In the genomic region with DNA sequence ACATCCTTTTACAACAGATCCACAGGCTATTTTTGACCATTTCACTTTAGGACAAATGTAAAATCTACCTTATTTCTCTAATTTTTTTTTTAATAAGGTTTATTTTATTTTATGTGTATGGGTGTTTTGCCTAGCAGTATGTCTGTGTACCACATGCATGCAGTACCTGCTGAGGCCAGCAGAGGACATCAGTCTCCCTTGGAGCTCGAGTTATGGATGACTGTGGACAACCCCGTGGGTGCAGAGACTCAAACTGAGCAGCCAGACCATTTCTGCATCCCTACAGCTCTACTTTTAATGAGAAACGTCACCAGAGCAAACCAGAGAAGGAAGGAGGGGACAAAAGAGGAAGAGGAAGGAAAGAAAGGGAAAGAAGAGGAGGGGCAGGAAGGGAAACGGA, we compare ENCODE assay signal across 8 mouse cellular contexts.
DNase-seq lines count a peak whose midpoint lies in the region.

No protein-coding gene starts in this region.

- DNase-seq in cerebellum, postnatal 14 days: peak; percentile 13 to 40
- DNase-seq in cerebellum, adult 11-12 months: no peak
- DNase-seq in spleen, adult 12 weeks (ENCODE audit: low spot score): peak; percentile 4
- DNase-seq in spleen, postnatal 4 days (ENCODE audit: low spot score in 2 of 2): no peak
- peak; percentile 54 to 58 for DNase-seq in kidney, postnatal 25 days
- peak; percentile 44 to 53 for DNase-seq in thymus, postnatal 36 days
- DNase-seq in cerebellum, adult 9-10 months: no peak
- no peak for DNase-seq in yolk sac, embryonic 10.5 days (ENCODE audit: low spot score)

Comparison
In these comparisons a context has a peak if more than half of its experiments do, and no peak if none do; other contexts are left out.
1. DNase-seq: peak in cerebellum, postnatal 14 days (2 of 2), spleen, adult 12 weeks (single experiment), kidney, postnatal 25 days (2 of 2) and thymus, postnatal 36 days (2 of 2); none in cerebellum, adult 11-12 months (single experiment), spleen, postnatal 4 days (0 of 2), cerebellum, adult 9-10 months (single experiment) and yolk sac, embryonic 10.5 days (single experiment).